Mouse (Mus musculus) forebrain, embryonic 15.5 days (tissue): ENCODE data around the gene Exosc5. TPM values are rescaled to one million over a fixed set of nuclear protein-coding genes. Genes with fewer than 3 reads are reported as not detected.

ENCODE experiments used
- ATAC-seq: fragments of 200-750 bp; cut with Nextera tagmentation; replicated peaks from 2 replicates; pipeline ENCODE4 v1.8.0; 2017; ENCODE audit warnings: mild to moderate bottlenecking, moderate TSS enrichment, moderate library complexity
- H3K27ac ChIP-seq: fragments of 300-500 bp; sonication (generic); replicated peaks from 2 replicates; pipeline ENCODE4 v1.5.1; 2015; ENCODE audit warnings: mild to moderate bottlenecking, inconsistent platforms
- H3K27me3 ChIP-seq: fragments of 300-500 bp; sonication (generic); 2 replicates; pipeline ENCODE4 v1.6.1; 2015; ENCODE audit warnings: inconsistent platforms
- H3K36me3 ChIP-seq: fragments of 300-500 bp; sonication (generic); 2 replicates; pipeline ENCODE4 v1.6.1; 2015; ENCODE audit warnings: mild to moderate bottlenecking, inconsistent platforms
- H3K4me1 ChIP-seq: fragments of 300-500 bp; sonication (generic); 2 replicates; pipeline ENCODE4 v1.6.1; 2015; ENCODE audit warnings: inconsistent platforms
- H3K4me2 ChIP-seq: fragments of 300-500 bp; sonication (generic); replicated peaks from 2 replicates; pipeline ENCODE4 v1.6.1; 2015; ENCODE audit warnings: mild to moderate bottlenecking, inconsistent platforms
- H3K4me3 ChIP-seq: fragments of 300-500 bp; sonication (generic); 2 replicates; pipeline ENCODE4 v1.5.1; 2015; ENCODE audit warnings: mild to moderate bottlenecking, inconsistent platforms
- H3K9ac ChIP-seq: fragments of 300-500 bp; sonication (generic); replicated peaks from 2 replicates; pipeline ENCODE4 v1.6.1; 2015; ENCODE audit warnings: mild to moderate bottlenecking, inconsistent platforms
- H3K9me3 ChIP-seq: fragments of 300-500 bp; sonication (generic); 2 replicates; pipeline ENCODE4 v1.6.1; 2016; ENCODE audit warnings: inconsistent platforms
- WGBS: fragments of 180-500 bp; shearing (Covaris S2); methylation state at CpG from one replicate; pipeline ENCODE4 v1.1.7; 2015; ENCODE audit warnings: mixed read lengths; 5-methylcytosine and 5-hydroxymethylcytosine counted together
- polyA plus RNA-seq: library from polyadenylated mRNA; unstranded; fragments of >200 nt; fragmentation: Nextera tagmentation; extraction: Ambion mirVana; gene quantifications from 2 replicates; pipeline ENCODE4 v1.2.1, GENCODE M21; 2015

Gene Exosc5
- polyA plus RNA-seq, 1 experiment from 2014 or later: 50.5 TPM

- Histone ChIP-seq H3K9me3 (no peaks in the 10 kb centered on the region), H3K9ac (no peak overlapping the region), H3K27me3 (peaks cover 32% of the 10 kb centered on the region), H3K4me3 (no peak overlapping the region), H3K36me3 (no peaks in the 10 kb centered on the region), H3K4me2 (no peak overlapping the region), H3K27ac (no peak overlapping the region), H3K4me1 (peaks cover 38% of the 10 kb centered on the region)
- 78% methylated on average over 7 of the region's 7 CpGs for WGBS
- no peak for ATAC-seq
These were observed 24.7 kb downstream of the Exosc5 start for GRCm38 (mm10) chr7:25683474-25684180.

GRCm38 (mm10) chr7:25684659-25685058 lies 25.7 kb downstream of the Exosc5 start:
- no peak overlapping the region for H3K27ac ChIP-seq
- no peak overlapping the region for H3K4me2 ChIP-seq
- WGBS: 88% methylated on average over 6 of the region's 6 CpGs
- peaks cover 42% of the 10 kb centered on the region for H3K27me3 ChIP-seq
- H3K4me1 ChIP-seq: peaks cover 47% of the 10 kb centered on the region
- H3K9ac ChIP-seq: no peak overlapping the region
- no peak overlapping the region for H3K4me3 ChIP-seq
- no peak for ATAC-seq
- H3K36me3 ChIP-seq: no peaks in the 10 kb centered on the region
- no peaks in the 10 kb centered on the region for H3K9me3 ChIP-seq

- 74% methylated on average over 21 of the region's 21 CpGs for WGBS
- H3K4me3 ChIP-seq: no peak overlapping the region
- no peak for ATAC-seq
These were observed 27.0 kb downstream of the Exosc5 start for GRCm38 (mm10) chr7:25685926-25686470.

GRCm38 (mm10) chr7:25686680-25687531 lies 27.9 kb downstream of the Exosc5 start, which contains the start of gene Tgfb1:
Gene Tgfb1, plus strand, starts transcription at chr7:25687002.
- peak within 1 kb of the TSS; percentile 60 for H3K4me2 ChIP-seq
- H3K36me3 ChIP-seq: no peaks in the 10 kb centered on the region
- H3K9ac ChIP-seq: peak within 1 kb of the TSS; percentile 34
- peaks cover 59% of the 10 kb centered on the region for H3K27me3 ChIP-seq
- WGBS: 1% methylated on average over 54 of the region's 69 CpGs
- no peak within 1 kb of the TSS for H3K27ac ChIP-seq
- H3K4me1 ChIP-seq: peaks cover 31% of the 10 kb centered on the region
- ATAC-seq: peak; percentile 29; the same call in 1 of the 2 replicates
- H3K4me3 ChIP-seq: peak within 1 kb of the TSS; percentile 44
- H3K9me3 ChIP-seq: no peaks in the 10 kb centered on the region

More at GRCm38 (mm10) chr7:25685926-25686470, 27.0 kb downstream of the Exosc5 start:
- Histone ChIP-seq H3K36me3 (no peaks in the 10 kb centered on the region), H3K4me1 (peaks cover 39% of the 10 kb centered on the region), H3K27ac (no peak overlapping the region), H3K9me3 (no peaks in the 10 kb centered on the region), H3K27me3 (peaks cover 53% of the 10 kb centered on the region), H3K4me2 (no peak overlapping the region), H3K9ac (no peak overlapping the region)

GRCm38 (mm10) chr7:25687811-25688401 lies 28.9 kb downstream of the Exosc5 start:
- Histone ChIP-seq H3K9ac (peak overlapping the region; percentile 22; the same call in 1 of the 2 replicates), H3K27ac (no peak overlapping the region), H3K36me3 (no peaks in the 10 kb centered on the region), H3K27me3 (peaks cover 64% of the 10 kb centered on the region), H3K4me3 (peak overlapping the region; percentile 44), H3K9me3 (no peaks in the 10 kb centered on the region), H3K4me2 (peak overlapping the region; percentile 60), H3K4me1 (peaks cover 31% of the 10 kb centered on the region)
- ATAC-seq: 0 out of 2 replicates have a peak, but pooled peaks have one; percentile 6
- WGBS: under 1% methylated on average over 47 of the region's 47 CpGs

GRCm38 (mm10) chr7:25688810-25689586 lies 30.0 kb downstream of the Exosc5 start:
- Histone ChIP-seq H3K36me3 (no peaks in the 10 kb centered on the region), H3K4me2 (peak overlapping the region; percentile 60), H3K9ac (0 out of 2 replicates have a peak overlapping the region, but pooled peaks have one; percentile 20), H3K9me3 (no peaks in the 10 kb centered on the region), H3K4me3 (peak overlapping the region; percentile 44), H3K27ac (no peak overlapping the region), H3K27me3 (peaks cover 64% of the 10 kb centered on the region), H3K4me1 (peaks cover 31% of the 10 kb centered on the region)
- 1% methylated on average over 51 of the region's 52 CpGs for WGBS
- 0 out of 2 replicates have a peak, but pooled peaks have one; percentile 24 for ATAC-seq

GRCm38 (mm10) chr7:25689603-25690021 lies 30.6 kb downstream of the Exosc5 start:
- no peak for ATAC-seq
- 15% methylated on average over 12 of the region's 12 CpGs for WGBS
- Histone ChIP-seq H3K9ac (no peak overlapping the region), H3K36me3 (no peaks in the 10 kb centered on the region), H3K27me3 (peaks cover 64% of the 10 kb centered on the region), H3K4me2 (peak overlapping the region; percentile 60), H3K4me1 (peaks cover 31% of the 10 kb centered on the region), H3K4me3 (peak overlapping the region; percentile 44), H3K9me3 (no peaks in the 10 kb centered on the region), H3K27ac (no peak overlapping the region)

- Histone ChIP-seq H3K4me1 (peaks cover 31% of the 10 kb centered on the region), H3K4me2 (no peak overlapping the region), H3K4me3 (no peak overlapping the region), H3K36me3 (no peaks in the 10 kb centered on the region), H3K27ac (no peak overlapping the region), H3K9ac (no peak overlapping the region), H3K9me3 (no peaks in the 10 kb centered on the region), H3K27me3 (peaks cover 64% of the 10 kb centered on the region)
- no peak for ATAC-seq
- WGBS: 46% methylated on average over 5 of the region's 5 CpGs
These were observed 31.1 kb downstream of the Exosc5 start for GRCm38 (mm10) chr7:25690051-25690450.

- H3K9ac ChIP-seq: no peak overlapping the region
- H3K4me2 ChIP-seq: no peak overlapping the region
- no peaks in the 10 kb centered on the region for H3K36me3 ChIP-seq
- H3K9me3 ChIP-seq: no peaks in the 10 kb centered on the region
- H3K4me3 ChIP-seq: no peak overlapping the region
- 46% methylated on average over 8 of the region's 8 CpGs for WGBS
- peak; percentile 29; the same call in 1 of the 2 replicates for ATAC-seq
- H3K27me3 ChIP-seq: peaks cover 28% of the 10 kb centered on the region
- peaks cover 4% of the 10 kb centered on the region for H3K4me1 ChIP-seq
- H3K27ac ChIP-seq: no peak overlapping the region
These were observed 35.1 kb downstream of the Exosc5 start for GRCm38 (mm10) chr7:25694104-25694503.

GRCm38 (mm10) chr7:25699851-25700250 lies 40.9 kb downstream of the Exosc5 start:
- Histone ChIP-seq H3K4me1 (peaks cover 5% of the 10 kb centered on the region), H3K27ac (no peak overlapping the region), H3K4me3 (no peak overlapping the region), H3K36me3 (no peaks in the 10 kb centered on the region), H3K4me2 (no peak overlapping the region), H3K9me3 (0 out of 2 replicates have a peak, but pooled peaks cover 5% of the 10 kb centered on the region), H3K27me3 (peaks cover 5% of the 10 kb centered on the region; the same call in 1 of the 2 replicates), H3K9ac (no peak overlapping the region)
- WGBS: 62% methylated on average over 13 of the region's 13 CpGs
- no peak for ATAC-seq

GRCm38 (mm10) chr7:25700732-25701131 lies 41.8 kb downstream of the Exosc5 start:
- H3K4me2 ChIP-seq: no peak overlapping the region
- peaks cover 5% of the 10 kb centered on the region; the same call in 1 of the 2 replicates for H3K27me3 ChIP-seq
- no peak for ATAC-seq
- H3K9ac ChIP-seq: no peak overlapping the region
- H3K9me3 ChIP-seq: 0 out of 2 replicates have a peak, but pooled peaks cover 5% of the 10 kb centered on the region
- H3K36me3 ChIP-seq: no peaks in the 10 kb centered on the region
- WGBS: 78% methylated on average over 12 of the region's 12 CpGs
- H3K27ac ChIP-seq: no peak overlapping the region
- H3K4me1 ChIP-seq: peaks cover 5% of the 10 kb centered on the region
- H3K4me3 ChIP-seq: no peak overlapping the region
